Mouse (Mus musculus) granulocyte monocyte progenitor cell, adult 5-6 weeks (primary cell): ENCODE results near the gene Ror2. TPM values are rescaled to one million over a fixed set of nuclear protein-coding genes. Genes with fewer than 3 reads are reported as not detected.
"Not testable (repeated sequence)": the region's sequence is repeated elsewhere in the genome, so short reads cannot be mapped to it uniquely, and the experiment has no call there.

Experiments used
- ATAC-seq: replicated peaks from 2 replicates; pipeline ENCODE4 v1.8.0; 2016; ENCODE audit warnings: mild to moderate bottlenecking, moderate TSS enrichment, inconsistent platforms; ENCODE audit not compliant: poor library complexity, severe bottlenecking
- total RNA-seq, 2 experiments: library from RNA; stranded (forward) in 1 of 2; stranded (reverse) in 1 of 2; fragments of 200-712, 200-1000 nt in 1 of 2; fragments of >200 nt in 1 of 2; fragmentation: Nextera tagmentation in 1 of 2; gene quantifications; 2 replicates each; pipeline ENCODE4 v1.2.3; 2014 to 2017

Gene Ror2
- not detected in 2 replicates for total RNA-seq (2014; fragmentation: Nextera tagmentation)
- not detected in 2 replicates for total RNA-seq (2017)

DNA sequence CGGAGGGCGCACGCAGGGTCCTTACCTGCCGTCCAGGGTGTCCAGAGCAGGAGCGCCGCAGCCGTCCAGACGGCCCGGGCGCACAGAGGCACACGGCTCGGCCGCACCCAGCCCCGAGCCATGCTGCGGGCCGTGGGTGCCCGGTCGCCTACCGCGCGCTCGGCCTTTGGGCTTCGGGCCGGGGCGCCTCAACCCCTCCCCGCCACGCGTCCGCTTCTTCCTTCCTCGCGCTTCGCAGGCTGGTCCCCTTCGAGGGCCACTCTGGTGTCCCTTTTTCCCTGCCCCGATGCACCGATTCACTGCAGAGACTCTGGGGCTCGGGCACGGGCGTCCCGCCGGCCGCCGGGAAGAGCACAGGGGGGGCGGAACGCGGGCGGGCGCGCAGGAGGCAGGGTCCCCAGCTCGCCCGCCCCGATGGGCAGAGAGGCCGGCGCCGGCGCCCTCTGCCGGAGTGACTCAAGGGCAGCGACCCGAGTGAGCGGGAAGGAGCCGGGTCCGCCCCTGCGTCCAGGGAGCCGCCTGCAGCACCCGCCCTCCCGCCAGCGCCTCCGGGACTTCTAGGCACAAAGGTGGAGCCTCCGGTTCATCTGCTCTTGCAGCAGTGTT, at the start of gene Ror2:
Gene Ror2, minus strand, starts transcription at position 369 of the 606 bp plus-strand sequence.
- ATAC-seq, result peak; percentile 69

DNA sequence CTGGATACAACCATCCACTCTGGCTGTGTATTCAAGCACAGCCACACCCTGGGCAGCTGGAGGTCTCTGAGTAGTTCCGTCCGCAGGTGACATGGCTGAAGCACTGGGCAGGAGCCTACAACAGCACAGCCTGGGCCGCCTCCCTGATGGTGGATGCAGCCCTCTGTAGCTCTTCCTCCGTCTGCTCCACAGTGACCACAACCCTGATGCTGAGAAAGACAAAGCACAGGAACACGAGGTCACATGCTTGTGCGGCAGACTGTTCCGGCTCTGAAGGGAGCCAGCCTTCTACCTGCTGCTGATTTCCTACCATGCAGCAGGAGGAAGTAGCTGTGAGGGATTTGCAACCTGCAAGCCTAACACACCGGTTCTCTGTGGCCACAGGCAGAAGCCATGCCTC, 47.8 kb upstream of the Ror2 start:
- ATAC-seq, result no peak

DNA sequence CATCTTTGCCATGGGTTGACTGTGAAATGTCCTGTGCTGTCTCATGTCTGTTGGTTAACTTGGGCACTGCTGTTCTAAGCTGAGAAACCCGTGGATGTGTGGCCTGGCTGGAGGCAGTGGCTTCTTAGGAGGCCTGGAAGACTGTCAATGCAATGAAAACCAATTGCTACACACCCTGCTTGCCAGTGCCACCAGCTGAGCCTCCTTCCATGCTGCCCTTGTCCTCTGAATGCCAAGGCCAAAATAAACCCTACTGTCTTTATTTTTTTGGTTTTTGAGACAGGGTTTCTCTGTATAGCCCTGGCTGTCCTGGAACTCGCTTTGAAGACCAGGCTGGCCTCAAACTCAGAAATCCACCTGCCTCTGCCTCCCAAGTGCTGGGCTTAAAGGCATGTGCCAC, 44.3 kb upstream of the Ror2 start:
- ATAC-seq, result no peak

DNA sequence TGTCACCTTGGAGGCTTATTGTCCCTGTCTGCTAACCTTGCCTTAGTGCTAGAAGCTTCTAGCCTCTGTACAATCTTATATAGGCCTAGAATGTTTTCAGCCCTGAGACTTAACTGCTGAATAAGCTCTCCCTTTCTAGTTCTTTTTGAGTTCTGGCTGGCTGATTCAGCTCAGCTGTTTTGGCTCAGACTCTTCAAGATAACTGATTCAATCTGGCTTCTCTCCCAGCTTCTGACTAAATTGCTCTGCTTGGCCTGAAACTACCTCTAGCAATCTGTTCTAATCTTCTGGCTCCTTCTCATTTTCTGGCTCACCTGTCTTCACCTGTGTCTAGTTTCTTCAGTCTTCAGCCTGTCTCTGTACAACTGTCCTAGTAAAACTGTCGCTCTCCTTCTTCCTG, 39.6 kb upstream of the Ror2 start:
- ATAC-seq, result no peak

DNA sequence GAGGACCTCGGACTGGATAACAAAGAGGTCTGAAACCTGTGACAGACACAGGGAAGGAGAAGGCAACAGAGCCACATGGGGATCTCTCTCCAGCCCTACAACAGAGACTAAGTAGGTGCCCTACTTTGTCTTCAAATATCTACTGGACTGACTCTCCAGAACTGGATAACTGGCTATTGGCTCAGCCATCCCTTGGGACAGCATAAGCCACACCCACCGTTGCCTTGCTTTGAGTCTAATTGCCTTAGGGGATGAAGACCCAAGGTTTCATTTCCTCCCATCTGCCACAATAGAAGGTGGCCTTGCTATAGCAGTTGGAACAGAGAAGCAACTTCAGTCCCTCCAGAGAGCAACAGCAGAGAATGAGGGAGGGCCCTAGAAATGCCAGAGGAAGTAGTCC, 37.7 kb upstream of the Ror2 start:
- no peak for ATAC-seq

DNA sequence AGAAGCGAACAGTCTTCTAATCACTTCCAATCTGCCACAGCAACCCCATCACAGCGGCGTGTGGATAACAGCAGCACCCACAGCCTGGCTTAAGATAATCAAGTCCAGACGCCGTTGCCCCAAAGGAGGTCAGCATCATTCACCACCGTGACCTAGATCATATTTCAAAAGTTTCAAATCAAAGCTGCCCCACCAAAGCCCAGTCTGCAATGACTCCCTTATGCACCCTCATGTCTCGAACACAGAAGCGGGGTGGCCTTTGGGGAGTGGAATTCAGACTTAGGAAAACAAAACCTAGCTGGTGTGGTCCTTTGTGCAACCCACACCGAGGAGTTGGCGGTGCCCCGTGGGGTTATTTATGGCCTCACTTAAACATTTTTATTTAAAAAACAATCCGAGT, 35.0 kb upstream of the Ror2 start:
- ATAC-seq, result no peak

DNA sequence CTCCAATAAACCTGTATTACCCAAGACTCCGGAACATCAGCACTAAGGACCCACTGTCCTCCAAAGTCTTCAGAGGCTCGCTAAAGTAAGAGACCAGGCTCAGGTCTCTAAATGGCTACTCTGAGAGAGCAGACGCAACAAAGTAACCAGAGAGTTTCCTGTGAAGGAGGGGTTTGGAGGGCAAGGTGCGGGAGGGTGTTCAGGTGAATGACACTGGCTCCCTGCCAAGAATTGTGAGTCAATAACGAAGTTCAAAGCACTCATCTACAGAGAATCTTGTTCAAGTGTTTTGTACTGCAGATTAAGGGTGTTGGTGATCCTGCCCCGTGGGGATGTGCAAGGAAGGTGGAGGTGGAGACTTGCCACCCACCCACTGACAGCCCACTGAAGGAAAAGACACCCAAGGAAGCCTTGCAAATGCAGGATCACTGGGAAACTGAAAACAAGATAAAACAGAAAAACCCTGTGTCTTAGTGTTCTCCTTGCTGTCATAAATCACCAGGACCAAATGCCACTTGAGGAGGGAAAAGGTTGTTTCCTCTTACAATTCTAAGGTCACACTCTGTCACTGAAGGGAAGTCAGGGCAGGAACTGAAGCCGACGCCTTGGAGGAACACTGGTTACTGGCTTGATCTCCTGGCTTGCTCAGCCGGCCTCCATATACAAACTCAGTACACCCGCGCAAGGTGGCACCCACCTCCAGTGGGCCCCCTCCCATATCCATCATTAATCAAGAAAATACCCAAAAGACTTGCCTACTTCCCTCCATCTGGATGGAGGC, 30.8 kb upstream of the Ror2 start:
- no peak for ATAC-seq

DNA sequence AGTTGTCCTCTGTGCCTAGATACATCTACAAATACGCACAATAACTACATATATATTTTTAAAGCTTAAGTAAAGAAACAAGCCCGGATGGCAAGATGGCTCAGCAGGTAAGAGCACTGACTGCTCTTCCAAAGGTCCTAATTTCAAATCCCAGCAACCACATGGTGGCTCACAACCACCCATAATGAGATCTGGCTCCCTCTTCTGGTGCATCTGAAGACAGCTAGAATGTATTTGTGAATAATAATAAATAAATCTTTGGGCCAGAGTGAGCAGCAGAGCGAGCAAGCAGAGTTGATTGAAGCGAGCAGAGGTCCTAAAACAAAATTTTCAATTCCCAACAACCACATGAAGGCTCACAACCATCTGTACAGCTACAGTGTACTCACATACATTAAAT, 29.8 kb upstream of the Ror2 start:
- ATAC-seq, result not testable (repeated sequence)

DNA sequence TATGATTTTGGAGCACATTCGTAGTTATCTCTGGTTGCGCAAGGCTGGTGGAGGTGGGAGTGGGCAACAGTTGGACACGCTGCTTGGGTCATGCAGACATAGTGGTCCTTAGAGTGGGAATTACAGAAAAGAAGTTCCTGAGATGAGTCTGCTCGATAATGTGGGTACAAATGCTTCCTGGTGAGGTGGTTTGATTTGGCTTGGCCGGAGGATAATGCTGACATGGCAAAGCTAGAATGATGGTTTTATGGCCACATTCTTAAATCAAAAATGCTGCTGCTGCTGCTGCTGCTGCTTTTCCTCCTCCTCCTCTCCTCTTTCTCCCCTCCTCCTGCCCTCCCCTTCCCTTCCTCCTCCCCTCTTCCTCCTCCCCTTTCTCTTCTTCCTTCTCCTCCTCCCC, 24.5 kb upstream of the Ror2 start:
- ATAC-seq, result no peak

DNA sequence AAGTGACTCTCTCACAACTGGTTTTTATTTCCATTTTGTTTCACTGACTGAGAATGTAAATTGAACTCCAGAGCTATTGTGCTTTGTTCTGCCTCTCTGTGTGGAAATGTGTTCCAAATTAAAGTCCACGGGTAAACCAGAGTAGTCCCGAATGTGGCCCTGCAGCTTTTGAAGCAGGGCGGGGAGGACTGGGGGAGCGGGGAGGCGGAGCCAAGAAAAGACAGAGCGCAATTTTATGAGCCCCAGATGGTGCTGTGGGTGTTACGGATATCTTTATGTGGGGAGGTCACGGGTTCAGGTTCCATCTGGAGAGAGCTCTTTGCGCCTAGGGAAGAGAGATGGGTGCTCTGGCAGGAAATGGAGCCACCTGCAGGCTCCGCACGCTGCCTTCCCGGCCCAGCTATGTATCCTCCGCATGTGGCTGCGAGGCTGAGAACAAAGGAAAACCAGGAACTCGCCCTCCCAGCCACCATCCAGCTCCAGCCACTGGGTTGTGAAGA, 23.8 kb upstream of the Ror2 start:
- ATAC-seq, result no peak

DNA sequence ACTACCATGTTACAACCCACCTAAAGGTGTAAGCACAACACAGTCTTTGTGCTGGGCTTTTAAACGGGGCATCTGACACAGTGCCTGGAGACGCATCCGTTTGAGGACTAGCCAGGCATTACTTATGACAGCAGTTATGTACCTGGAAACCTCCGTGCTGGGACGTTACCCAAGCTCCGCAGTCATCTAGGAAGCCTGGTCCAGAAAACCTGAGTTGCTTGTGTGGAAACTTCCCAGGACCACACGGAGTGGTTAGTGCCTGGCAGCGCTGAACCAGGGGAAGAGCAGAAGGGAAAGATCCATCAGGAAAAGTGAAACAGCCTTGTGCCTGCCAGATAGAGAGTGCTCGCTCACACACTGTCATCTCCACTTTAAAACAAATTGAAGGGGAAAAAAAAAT, 23.2 kb upstream of the Ror2 start:
- ATAC-seq, result no peak

DNA sequence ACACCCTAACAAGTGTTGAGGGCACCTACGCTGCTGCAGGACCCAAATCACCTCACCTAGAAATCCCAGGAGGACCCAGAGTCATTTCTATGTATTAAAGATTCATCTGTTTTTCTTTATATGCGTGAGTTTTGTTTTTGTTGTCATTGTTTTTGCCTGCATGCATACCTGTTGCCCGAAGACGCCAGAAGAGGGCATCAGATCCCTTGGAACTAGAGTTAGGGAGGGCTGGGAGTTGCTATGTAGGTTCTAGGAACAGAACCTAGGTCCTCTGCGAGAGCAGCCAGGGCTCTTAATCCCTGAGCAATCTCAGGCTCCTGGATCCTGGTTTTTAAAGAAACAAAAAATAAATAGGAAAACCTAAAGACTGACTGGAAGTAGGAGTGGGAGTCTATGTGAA, 20.9 kb upstream of the Ror2 start:
- no peak for ATAC-seq

DNA sequence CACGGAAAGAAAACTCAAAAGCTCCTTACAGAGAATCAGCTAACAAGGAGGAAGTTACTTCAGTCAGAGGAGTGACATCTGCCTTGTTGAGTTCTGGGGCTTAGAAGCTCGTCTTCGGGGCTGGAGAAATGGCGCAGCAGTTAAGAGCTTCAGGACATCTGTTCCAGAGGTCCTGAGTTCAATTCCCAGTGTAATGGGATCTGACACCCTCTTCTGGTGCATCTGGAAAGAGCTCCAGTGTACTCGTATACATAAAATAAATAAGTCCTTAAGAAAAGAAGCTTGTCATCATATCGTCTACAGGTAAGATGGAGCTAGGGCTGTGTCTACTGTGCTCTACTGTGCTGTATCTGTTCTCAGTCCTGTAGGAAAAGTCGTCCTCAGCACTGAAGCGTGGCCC, 19.3 kb upstream of the Ror2 start:
- ATAC-seq, result no peak

DNA sequence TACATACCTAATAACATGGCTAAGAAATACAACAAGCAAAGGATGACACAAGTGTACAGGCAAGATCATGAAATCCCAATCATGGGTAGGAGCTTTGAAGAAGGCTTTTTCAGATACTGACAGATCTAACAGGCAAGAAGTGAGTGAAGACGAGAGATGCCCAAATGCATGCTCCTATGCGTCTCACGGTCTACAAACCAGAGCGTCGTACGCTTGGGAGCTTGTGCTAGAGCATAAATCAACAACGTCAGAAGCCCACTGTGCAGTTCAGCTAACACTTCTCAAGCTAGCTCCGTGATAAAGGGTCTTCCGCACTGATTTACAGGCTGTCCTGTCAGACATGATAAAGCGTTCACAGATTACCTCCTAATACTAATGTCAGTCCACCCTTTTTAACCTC, 16.8 kb upstream of the Ror2 start:
- no peak for ATAC-seq

DNA sequence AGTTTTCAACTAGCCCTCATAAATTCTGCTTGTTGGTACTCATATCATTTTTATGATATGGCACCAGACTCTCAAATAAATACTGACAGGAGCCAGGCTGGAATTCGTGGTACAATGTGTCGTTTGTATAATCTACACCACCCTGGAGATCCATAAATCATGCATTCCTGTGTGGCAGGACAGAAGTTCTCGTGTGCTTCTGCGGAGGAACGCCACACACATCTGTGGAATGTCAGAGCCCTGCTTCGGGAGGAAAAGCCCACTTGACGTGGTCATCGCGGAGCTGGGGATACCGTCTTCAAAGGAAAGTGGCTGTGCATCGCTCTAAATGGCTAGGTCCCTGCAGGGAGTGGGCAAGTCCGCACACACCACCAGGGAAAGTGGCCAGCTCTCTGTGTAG, 7.1 kb upstream of the Ror2 start:
- ATAC-seq, result no peak

DNA sequence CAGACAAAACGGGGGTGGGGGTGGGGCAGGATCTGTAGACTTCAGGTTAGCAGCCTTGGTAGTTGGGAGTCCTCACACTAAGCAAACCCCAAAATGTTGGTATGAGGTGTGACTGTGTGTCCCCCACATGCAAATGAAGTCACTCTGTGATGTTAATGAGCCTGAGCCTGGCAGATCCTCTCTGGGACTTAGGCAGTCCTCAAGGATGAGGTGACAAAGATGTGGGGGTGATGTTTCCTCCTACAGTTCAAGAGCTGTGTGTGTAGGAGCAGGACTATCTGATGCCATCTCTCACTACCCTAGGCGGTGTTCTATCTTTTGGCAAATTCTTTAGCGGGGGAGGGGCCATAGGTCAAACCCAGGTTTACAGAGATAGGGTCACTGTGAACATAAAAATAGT, 6.3 kb upstream of the Ror2 start:
- no peak for ATAC-seq

DNA sequence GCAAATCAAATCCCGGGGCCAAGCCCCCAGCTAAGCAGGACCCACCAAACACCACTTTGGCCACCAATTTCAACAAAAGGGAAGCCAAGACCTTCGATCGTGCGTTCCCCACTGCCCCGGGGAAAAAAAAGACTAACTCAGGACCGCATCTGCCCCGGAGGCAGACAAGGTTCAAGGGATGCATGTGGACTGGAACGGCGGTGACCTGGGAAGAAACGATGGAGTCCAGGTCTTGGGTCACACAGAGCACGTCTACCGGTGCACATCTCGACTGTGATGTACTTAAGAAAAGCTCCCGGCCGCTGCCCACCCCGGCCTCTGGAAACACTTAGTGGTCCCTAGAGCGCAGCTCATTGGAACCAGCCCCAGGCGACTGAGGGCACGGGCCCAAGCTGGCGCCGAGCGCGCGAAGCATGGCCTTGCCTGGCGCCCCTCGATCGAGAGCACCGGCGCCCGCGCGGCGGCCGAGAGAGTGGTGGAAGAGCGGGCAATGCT, 616 bp downstream of the Ror2 start:
- no peak for ATAC-seq

DNA sequence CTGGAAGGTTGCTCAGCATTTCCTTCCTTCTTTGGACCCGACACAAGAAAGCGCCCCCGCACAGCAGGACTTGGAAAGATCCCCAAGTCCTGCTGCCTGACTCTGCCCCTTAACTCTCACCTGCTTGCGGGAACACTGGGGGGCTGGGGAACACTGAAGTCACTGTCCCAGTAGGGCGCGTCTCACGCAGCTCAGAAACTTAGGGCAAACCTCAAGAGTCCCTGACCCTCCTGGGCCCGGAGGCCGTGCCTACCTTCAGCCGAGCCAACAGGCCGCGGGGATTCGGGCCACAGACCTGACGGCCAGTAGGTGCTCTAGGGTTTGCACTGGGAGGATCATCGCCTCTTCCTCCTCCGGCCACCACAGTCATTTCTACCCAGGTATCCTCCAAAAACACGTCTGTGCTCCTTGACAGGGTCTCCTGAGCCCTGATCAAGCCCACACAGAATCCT, 1.2 kb downstream of the Ror2 start:
- ATAC-seq, result no peak

DNA sequence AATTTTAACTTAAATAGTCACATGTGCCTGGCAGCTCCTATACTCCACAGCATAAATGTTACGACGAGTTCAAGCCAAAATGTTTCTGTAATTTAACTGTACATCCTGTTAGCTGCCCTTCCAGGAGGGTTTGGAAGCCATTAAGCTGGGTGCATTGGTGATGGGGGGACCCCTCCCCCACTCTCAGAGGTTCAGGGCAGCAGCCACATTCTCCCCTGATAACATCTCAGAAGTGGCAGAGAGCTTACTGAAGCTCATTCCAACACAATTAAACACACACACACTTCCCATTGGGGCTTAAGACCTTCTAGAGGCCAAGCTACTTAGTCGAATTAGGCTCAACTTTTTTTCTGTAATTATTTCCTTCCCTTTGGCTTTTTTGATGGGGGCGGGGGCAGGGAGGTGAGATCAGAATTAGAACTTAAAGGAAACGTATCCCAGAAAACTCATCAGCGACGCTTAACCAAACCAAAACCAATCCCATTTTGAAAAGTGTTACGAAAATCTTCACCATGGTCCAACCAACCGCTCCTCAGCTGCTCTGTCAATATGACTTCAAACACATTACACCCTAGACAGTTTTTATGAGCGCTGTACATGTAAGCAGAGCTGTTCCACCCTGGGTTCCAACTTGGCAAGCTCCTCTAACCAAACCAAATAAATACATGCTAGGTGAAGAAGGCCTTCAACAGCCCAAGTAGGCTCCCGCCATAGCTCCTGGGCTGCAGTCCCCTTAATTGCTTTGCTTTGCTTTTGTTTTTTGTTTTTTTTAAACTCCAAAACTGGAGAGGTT, 4.1 kb downstream of the Ror2 start:
- ATAC-seq, result no peak

DNA sequence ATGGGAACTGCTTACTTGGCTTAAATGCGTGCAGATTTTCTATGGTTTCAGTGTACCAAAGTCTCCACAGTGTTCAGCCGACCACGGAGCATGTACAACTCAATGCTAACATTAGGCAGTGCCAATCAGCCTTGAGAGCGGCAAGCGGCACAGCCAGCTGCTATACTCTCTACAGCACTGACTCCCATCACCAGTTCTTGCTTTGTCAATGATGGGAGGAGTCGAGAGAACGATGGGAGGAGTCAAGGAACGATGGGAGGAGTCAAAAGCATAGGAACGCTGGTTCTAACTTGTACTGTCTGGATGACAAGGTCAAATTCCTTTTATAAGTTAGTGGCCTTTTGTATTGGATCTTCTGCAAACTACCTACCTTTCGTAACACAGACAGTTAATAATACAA, 7.0 kb downstream of the Ror2 start:
- ATAC-seq, result no peak

DNA sequence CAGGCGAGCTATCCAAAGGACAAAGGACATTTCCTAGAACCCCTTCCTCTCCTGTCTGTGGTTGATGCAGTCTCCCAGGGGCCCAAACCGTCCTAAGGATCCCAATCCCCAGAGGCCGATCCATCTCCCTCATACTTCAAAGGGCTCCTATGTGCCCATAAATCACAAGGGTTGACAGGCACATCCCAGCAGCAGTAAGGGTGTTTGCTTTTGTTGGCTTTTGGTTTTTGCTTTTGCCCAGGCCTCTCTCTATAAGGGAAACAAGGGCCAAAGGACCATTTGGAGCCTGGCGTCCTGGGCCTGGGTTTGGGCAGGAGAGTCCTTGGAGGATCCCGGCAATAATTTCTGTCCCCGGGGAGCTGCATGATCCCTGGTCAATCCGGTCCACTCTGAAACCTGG, 9.5 kb downstream of the Ror2 start:
- no peak for ATAC-seq
